Mouse (Mus musculus): ENCODE results near the gene Cyp46a1.

GRCm38 (mm10) chr12:108305172-108305571 is 29.0 kb upstream of the Cyp46a1 start:
- no peak for TF ChIP-seq EP300 (IDR thresholded peaks at IDR 0.05)
- TF ChIP-seq CTCF (IDR thresholded peaks at IDR 0.05): no peak
